8 mouse cellular contexts compared by ENCODE assay signal in the genomic region with DNA sequence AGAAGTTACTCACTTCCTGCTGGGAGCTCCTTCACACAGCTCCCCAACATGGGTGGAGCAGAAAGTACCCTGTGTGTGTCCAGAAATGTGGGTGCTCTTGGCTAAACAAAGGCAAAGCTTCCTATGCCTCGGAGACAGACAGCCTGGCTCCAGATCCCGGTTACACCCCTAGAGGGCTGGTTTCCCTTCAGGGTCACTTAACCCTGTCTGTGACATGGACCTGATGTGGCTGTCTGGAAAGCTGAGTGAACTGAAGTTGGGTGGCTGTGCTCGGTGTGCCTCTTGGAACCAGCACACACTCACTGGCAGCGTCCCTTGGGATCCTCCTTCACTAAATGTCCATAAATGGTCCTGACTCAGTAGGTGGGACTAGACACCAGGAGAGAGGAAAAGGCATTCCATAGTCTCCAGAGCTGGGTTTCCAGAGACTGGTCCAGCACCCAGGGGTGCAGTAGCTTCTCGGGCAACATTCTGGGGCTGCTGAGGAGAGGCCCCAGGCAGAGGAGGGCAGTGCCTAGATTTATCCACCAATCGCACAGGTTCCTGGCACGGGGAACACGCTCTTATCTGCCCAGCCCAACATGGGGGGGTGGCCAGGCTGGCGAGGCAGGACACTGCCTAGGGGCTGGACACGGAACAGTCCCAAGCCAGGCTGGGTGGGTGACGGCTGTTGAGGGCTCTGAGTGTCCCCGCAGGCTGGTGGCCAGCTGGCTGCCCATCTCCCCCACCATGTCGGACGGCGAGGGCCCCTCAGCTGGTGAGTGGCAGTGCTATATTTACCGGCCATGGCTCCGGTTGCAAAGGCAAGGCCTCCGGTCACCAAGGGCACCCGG. TPM values are rescaled to one million over a fixed set of nuclear protein-coding genes. Genes with fewer than 3 reads are reported as not detected.
DNase-seq lines count a peak whose midpoint lies in the region; ATAC-seq and TF ChIP-seq lines count a peak whose summit lies in the region.

A gene (plus strand): TSS at position 362 of the 833 bp plus-strand sequence.

- no peak within 1 kb of the TSS for H3K9ac ChIP-seq in hindbrain, embryonic 14.5 days
- no peak within 1 kb of the TSS for H3K9ac ChIP-seq in midbrain, embryonic 13.5 days (replicated peaks)

- H3K4me2 ChIP-seq in hindbrain, embryonic 14.5 days (replicated peaks), result no peak within 1 kb of the TSS
- no peak within 1 kb of the TSS for H3K4me2 ChIP-seq in midbrain, embryonic 13.5 days (replicated peaks)

- no peak for DNase-seq in testis, postnatal 14 days (ENCODE audit: low spot score)
- DNase-seq in gastrocnemius, adult 8-10 months (ENCODE audit: low spot score in 2 of 2), result peak; percentile 50 to 67
- DNase-seq in hindbrain, embryonic 14.5 days (ENCODE audit: low spot score), result no peak
- no peak for DNase-seq in left cerebral cortex, postnatal 25 days (ENCODE audit: low spot score in 2 of 2)

- no peaks in the 10 kb centered on the region for H3K9me3 ChIP-seq in hindbrain, embryonic 14.5 days (ENCODE audit: control insufficient read depth, low read length)
- H3K9me3 ChIP-seq in midbrain, embryonic 13.5 days, result no peaks in the 10 kb centered on the region

- intact Hi-C loops in left cerebral cortex, postnatal 25 days (cut with DNase I), result no loop called here

- TF ChIP-seq CTCF in testis, adult 2 months (IDR thresholded peaks at IDR 0.05; ENCODE audit: control insufficient read depth, insufficient read depth, insufficient replicate concordance, low read depth, low read length), result no peak

- no peaks in the 10 kb centered on the region for H3K4me1 ChIP-seq in testis, adult 2 months (ENCODE audit: control insufficient read depth, insufficient read depth, low read length)
- no peaks in the 10 kb centered on the region for H3K4me1 ChIP-seq in hindbrain, embryonic 14.5 days (replicated peaks; ENCODE audit: control insufficient read depth, insufficient read depth, low read length)
- H3K4me1 ChIP-seq in midbrain, embryonic 13.5 days (replicated peaks), result no peaks in the 10 kb centered on the region; the same call in 1 of the 2 replicates

- no peak for TF ChIP-seq POLR2A in testis, adult 2 months (IDR thresholded peaks at IDR 0.05; ENCODE audit: control insufficient read depth, low read depth, low read length)

- 77% methylated on average over 19 of the region's 19 CpGs for WGBS in hindbrain, embryonic 14.5 days
- 82% methylated on average over 19 of the region's 19 CpGs for WGBS in midbrain, embryonic 13.5 days

- H3K36me3 ChIP-seq in testis, adult 2 months (ENCODE audit: control insufficient read depth, insufficient read depth, low read length), result no peaks in the 10 kb centered on the region
- no peaks in the 10 kb centered on the region for H3K36me3 ChIP-seq in hindbrain, embryonic 14.5 days (replicated peaks; ENCODE audit: control insufficient read depth, insufficient read depth)
- no peaks in the 10 kb centered on the region for H3K36me3 ChIP-seq in midbrain, embryonic 13.5 days

- H3K27ac ChIP-seq in testis, adult 2 months (ENCODE audit: control insufficient read depth, insufficient read depth, low read depth, low read length), result peak within 1 kb of the TSS; percentile 47
- H3K27ac ChIP-seq in hindbrain, embryonic 14.5 days, result no peak within 1 kb of the TSS
- H3K27ac ChIP-seq in midbrain, embryonic 13.5 days, result no peak within 1 kb of the TSS

- no peak for ATAC-seq in hindbrain, embryonic 14.5 days (ENCODE audit: low FRiP score)
- ATAC-seq in midbrain, embryonic 13.5 days, result no peak
- no peak for ATAC-seq in inflammation-experienced regulatory T-cells, adult 6 months
- ATAC-seq in CD4-positive, CD25-positive, alpha-beta regulatory T cell, adult 4 months, result no peak

- H3K4me3 ChIP-seq in testis, adult 2 months (ENCODE audit: control insufficient read depth, low read depth, low read length), result no peak within 1 kb of the TSS
- H3K4me3 ChIP-seq in hindbrain, embryonic 14.5 days (replicated peaks; ENCODE audit: low read length), result no peak within 1 kb of the TSS
- H3K4me3 ChIP-seq in midbrain, embryonic 13.5 days (replicated peaks), result no peak within 1 kb of the TSS

- H3K27me3 ChIP-seq in testis, adult 2 months (ENCODE audit: control insufficient read depth, insufficient read depth, low read length), result no peaks in the 10 kb centered on the region
- H3K27me3 ChIP-seq in hindbrain, embryonic 14.5 days (ENCODE audit: control insufficient read depth, insufficient read depth, low read length), result no peaks in the 10 kb centered on the region
- no peaks in the 10 kb centered on the region for H3K27me3 ChIP-seq in midbrain, embryonic 13.5 days

RNA-seq across cellular contexts. Expression of the gene that starts here (rescaled TPM):
- 3.8 and 4.0 TPM in 2 replicates for polyA plus RNA-seq in testis, adult 2 months (2012; rRNA removed)
- total RNA-seq in gastrocnemius, adult 8-10 months (2022), result 100 to 1,000 TPM in 3 of 4 experiments, 10 to 100 TPM in 1; 92.6 to 123 (median 118) TPM
- polyA plus RNA-seq in hindbrain, embryonic 14.5 days (2014; fragmentation: Nextera tagmentation; extraction: Ambion mirVana), result 55.1 and 61.8 TPM in 2 replicates
- total RNA-seq in left cerebral cortex, postnatal 25 days (2021), result 10 to 100 TPM; 66.0 to 69.3 TPM
- 65.7 and 66.7 TPM in 2 replicates for polyA plus RNA-seq in midbrain, embryonic 13.5 days (2015; fragmentation: Nextera tagmentation; extraction: Ambion mirVana)
- polyA plus RNA-seq in inflammation-experienced regulatory T-cells, adult 6 months (2017; shearing (Covaris generic)), result not detected
- under 1 TPM in 1 of 2 experiments, not detected in 1; 0.32 TPM for polyA plus RNA-seq in CD4-positive, CD25-positive, alpha-beta regulatory T cell, adult 4 months (2017; shearing (Covaris generic))

Comparison
In these comparisons a context has a peak if more than half of its experiments do, and no peak if none do; other contexts are left out.
1. RNA of the gene that starts here (polyA plus RNA-seq): 65.7 to 66.7 TPM in midbrain, embryonic 13.5 days and 55.1 to 61.8 TPM in hindbrain, embryonic 14.5 days; 3.8 to 4.0 TPM in testis, adult 2 months, 0.32 TPM in CD4-positive, CD25-positive, alpha-beta regulatory T cell, adult 4 months and not detected in inflammation-experienced regulatory T-cells, adult 6 months; every median in the first group is over 10 times any median in the second.
2. DNase-seq: peak in gastrocnemius, adult 8-10 months (2 of 2); none in testis, postnatal 14 days (single experiment), hindbrain, embryonic 14.5 days (single experiment) and left cerebral cortex, postnatal 25 days (0 of 2).